Mouse (Mus musculus) NIH3T3 (cell line): ENCODE results near the gene Iah1.

Source experiments
- DNase-seq: peaks from one replicate; pipeline ENCODE4 v3.0.0-alpha.2; 2012; ENCODE audit warnings: low read depth

The Iah1 gene

GRCm38 (mm10) chr12:21315923-21316868 lies at the start of gene Iah1:
TSS of gene Iah1 (plus strand) at chr12:21316389.
- peak; percentile 87 for DNase-seq

DNA sequence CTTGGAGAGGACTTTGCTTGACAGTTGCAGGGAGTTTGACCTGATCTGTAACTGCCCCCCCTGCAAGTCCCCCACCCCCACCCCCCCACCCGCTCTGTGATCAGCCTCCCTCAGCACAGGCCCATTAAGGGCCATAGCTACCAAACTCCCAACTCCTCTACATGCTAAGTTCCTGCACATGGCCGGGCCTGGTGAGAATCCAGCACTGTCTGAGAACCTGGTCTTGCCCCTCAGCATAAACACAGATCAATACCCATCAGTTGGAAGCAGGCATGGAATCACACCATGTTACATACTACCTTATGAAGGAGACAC lies 49.4 kb upstream of the Iah1 start:
- DNase-seq: no peak

GRCm38 (mm10) chr12:21268083-21268616 lies 48.0 kb upstream of the Iah1 start:
- DNase-seq: no peak

DNA sequence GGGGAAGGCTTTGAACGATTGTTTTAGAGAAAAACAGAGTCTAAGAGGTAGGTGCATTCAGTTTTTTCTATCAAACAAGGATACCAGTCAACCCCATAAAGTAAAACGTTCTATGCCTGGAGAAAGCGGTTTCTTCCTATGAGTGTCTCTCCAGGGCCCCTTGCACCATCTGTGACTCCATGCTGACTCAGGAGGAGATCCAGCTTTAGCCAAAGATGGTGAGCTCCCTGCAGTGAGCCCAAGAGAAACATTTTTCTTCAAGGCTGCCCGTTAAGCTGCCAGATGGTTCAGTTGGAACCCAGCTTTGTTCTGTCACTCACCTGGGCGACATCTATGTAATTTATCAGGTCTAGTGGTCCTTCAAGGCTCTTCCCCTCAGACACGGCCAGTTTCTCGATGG lies 41.7 kb upstream of the Iah1 start:
- peak; percentile 25 for DNase-seq

DNA sequence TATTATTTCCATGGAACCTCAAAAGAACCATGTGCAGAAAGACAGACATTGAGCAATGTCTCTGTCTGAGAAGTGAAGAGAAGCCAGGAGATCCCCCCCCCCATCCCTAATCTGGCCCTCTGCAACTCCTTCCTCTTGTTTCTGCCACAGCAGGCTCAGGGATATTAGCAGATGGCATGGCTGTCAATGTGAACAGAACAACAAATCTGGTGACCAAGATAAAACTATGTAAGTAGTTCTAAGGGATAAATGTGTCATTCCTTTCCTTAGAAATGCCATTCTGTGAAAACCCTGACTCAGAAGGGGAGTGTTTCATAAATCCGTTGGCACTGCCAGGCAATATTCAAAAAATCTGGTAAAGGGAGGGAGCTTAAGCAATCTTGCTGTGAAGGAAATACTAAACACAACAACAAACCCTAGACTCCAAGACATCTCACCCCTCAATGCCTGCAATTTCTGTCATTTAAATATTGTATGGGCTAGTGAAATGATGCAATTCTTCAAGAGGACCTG lies 38.8 kb upstream of the Iah1 start:
- DNase-seq: no peak

DNA sequence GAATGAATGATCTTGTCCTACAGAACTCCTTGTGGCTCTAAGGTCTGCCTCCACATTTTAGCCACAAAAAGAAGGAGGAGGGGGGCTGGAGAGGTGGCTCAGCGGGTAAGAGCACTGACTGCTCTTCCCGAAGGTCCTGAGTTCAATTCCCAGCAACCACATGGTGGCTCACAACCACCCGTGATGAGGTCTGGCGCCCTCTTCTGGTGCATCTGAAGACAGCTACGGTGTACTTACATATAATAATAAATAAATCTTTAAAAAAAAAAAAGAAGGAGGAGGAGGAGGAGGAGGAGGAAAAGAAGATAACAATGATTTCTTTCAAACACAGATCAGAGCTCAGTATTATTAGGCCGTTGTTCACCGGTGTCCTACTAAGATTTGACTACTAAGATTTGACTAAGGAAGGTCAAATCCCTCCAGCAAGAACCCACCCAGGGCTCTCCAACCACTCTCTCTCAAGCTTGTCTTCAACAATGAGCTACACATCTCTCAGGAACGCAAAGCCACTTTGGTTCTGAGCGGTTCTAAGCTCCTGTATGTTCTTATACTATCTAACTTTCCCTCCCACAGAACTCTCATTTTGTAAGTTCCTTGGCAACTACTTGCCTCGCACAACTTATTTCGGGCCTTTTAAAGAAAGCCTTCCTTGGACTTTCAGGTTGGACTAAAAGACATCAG lies 31.3 kb upstream of the Iah1 start, which contains the start of gene Cpsf3:
Cpsf3 (plus strand) TSS at position 631 of the 681 bp plus-strand sequence.
- DNase-seq: peak; percentile 27

DNA sequence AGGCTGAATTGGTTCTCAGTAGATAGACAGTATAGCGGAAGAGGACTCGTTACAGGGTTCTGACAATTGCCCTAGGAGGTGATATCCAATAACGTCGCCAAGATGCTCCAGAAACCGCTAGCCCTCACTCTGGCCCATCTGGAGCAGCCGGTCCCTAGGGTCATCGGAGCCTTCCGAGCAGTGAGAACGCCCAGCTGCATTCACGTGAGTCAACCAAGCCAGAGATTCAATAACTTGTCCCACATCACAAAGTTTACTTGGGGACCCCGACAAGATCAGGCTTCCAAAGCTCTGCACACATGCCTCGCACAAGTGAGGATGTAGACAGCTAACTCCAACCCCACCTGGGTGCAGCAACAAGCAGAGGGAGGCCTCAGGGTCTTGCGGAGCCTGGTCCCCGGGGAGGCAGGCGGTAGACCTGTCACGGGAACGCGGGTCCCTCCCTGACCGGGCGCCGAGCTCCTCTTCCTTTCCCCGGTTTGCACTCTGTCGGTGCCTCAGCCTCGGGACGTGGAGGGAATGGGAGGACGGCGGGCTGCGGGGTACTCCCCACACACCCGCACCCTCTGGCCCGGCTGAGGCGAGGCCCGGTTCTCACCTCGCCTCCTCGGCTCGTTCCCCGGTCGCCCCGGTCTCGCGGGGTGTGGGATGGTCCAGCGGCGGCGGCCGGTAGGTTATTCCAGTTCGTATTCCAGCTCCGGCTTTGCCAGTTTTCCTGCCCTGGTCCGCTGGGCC lies 30.5 kb upstream of the Iah1 start:
- no peak for DNase-seq

- DNase-seq: peak; percentile 99
Observed at GRCm38 (mm10) chr12:21286243-21286622, 30.0 kb upstream of the Iah1 start, which contains the start of gene Itgb1bp1. TSS of gene Itgb1bp1 (minus strand) at chr12:21286284.

DNA sequence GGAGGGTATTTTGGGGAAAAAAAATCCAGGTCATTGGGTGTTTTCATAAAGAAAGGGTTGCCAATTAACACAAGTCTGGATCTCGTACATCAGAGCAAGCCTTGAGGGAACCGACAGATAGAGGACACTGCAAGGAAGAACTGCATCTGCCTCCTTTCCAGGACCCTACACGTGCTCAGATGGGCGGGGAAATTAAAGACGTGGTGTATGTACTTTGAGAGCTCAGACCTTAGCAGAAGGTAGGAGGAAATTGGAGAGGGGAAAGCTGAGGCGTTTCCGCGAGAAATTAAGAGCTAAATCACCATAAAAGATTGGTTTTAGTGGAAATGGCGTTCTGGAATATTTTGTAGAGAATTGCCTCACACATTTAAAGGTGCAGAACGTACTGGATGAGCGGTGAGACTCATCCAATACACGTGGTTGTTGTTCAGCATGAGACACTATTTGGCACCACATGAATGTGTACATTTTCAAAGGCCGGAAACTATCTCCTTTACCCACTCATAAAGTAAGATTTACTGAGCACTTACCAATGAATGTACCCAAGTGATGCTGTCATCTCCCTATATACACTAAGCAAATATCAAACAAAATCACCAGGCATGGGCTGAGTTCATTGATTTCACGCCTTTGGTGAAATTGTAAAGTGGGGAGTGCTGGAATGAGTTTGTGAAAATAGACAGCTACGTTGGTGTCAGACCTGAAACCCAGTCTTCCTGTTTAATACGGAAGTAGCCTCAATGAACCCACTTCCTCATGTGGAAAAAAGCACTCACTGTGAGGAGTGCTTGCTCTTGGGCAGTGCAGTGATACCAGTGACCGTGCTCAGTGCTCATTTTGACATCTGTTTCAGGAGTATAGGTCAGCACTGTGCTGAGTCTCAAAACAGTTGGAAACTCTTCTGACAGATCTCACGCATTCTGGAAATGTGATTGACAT lies 29.2 kb upstream of the Iah1 start:
- DNase-seq: peak; percentile 50

- DNase-seq: no peak
Observed at GRCm38 (mm10) chr12:21288716-21289395, 27.3 kb upstream of the Iah1 start.

DNA sequence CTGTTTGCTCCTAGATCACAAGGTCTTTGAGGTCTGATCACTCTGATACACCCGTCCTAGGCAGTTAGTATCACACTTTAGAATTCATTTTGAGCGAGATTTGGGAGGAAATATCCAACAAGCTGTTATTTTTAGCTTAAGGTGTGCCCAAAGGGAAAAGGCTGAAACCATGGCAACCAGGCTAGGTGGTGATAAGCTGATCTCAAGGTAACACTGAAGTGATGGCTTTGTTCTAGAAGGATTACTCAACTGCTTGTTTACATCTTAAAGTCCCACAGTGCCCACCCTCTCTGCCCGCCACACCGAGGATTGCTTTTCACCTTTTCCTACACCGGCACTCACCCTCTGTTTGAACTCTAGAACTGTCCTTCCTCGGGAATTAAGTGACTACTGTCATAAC lies 26.5 kb upstream of the Iah1 start:
- DNase-seq: no peak

- no peak for DNase-seq
Observed at GRCm38 (mm10) chr12:21298856-21299255, 17.3 kb upstream of the Iah1 start.

GRCm38 (mm10) chr12:21301324-21301723 lies 14.9 kb upstream of the Iah1 start:
- DNase-seq: no peak

DNA sequence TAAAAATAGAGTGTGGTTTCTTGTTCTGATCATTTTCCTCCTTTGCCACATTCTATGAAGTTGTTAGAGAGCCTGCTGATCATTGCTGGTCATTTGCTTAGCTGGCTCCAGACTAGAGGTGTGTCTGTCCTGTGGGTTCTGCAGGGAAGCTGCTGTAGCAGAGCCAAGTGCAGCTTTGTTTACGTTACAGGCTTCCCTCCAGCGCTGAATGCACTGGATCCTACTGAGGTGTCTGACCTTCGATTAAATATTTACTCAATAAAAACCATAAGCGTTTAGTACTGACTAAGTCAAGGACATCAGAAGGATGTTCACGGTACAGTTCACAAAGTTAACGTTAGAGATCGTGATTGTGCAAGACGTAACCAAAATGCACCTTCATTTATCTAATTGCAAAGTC lies 14.3 kb upstream of the Iah1 start:
- DNase-seq: no peak

GRCm38 (mm10) chr12:21302361-21302783 lies 13.8 kb upstream of the Iah1 start:
- no peak for DNase-seq

- DNase-seq: no peak
Observed at GRCm38 (mm10) chr12:21305741-21306140, 10.4 kb upstream of the Iah1 start.

DNA sequence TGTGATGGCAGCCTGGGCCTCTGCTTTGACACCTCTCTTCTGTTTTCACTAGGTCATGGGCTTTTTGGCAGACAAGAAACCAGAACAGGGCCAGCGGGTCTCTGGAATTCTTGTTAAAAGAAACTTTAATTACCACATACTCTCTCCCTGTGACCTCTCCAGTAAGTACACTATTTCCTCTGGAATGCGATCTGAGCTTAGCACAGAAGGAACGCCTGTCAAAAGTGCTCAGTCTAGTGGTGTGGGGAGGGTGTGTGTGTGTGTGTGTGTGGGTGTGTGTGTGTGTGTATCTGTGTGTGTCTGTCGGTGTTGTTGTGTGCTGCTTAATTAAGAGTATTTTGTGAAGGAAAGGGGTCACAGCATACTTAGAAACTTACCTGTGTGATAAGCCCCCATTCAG lies 9.5 kb upstream of the Iah1 start:
- no peak for DNase-seq

DNA sequence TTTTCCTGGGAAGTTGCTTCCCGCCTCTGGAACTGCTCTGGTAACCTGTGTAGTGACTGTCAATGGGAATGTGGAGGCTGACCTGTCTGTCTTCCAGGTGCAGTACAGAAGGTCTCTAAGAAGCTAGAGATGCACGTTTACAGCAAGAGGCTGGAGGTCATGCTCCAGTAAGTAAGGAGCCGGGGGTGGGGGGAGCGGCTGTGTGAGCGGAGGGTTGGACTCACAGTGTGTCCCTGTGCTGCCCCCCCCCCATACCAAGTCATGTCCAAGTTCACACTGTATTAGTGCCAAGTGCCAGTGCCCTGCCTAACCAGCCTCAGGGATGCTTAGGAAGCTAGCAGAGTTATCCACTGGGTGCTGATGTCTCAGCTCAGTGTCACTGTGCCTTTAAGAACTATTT lies 4.0 kb upstream of the Iah1 start:
- no peak for DNase-seq

- DNase-seq: peak; percentile 81
Observed at GRCm38 (mm10) chr12:21316869-21317265, 678 bp downstream of the Iah1 start.

DNA sequence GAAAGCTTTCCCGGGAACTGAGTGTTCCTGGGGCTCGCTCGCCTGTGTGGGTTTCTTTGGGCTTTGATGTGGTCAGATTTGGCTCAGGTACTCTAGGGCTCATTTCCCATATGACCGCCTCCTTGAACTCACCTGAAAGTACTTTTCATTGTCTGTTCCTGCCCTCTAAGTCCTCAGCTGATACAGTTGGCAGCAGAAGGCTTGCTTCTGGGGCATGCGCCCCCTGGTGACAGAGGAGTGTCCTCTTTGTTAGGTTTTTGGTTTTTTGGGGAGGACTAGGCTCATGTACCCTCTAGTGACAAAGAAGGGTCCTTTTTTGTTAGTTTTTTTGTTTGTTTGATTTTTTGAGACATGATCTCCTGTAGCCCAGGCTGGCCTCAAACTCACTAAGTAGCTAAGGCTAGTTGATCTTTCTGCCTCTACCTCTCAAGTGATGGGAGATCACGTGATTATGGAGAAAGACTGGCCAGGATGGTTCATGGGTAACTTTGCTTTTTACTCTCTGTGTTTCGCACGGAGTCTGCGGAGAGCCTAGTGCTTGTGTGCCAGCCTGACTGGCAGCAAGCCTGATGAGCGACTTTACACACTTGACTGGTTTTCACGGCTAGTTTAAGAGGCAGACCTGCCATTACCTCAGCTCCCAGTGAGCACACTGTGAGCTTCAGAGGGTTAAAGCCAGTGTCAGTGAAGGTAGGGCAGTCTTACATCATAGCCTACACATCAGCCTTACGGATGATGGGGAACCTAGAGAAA lies 2.1 kb downstream of the Iah1 start:
- DNase-seq: peak; percentile 81
